Mouse (Mus musculus) cerebellum, adult 2 months (tissue): ENCODE measurements around the gene Them5.

Experiments
- CTCF ChIP-seq: fragments of 200-500 bp; IDR thresholded peaks from 2 replicates; pipeline ENCODE4 v1.5.1; 2011; ENCODE audit warnings: low read depth, mild to moderate bottlenecking, control low read depth, low read length, moderate library complexity, borderline replicate concordance; ENCODE audit not compliant: insufficient read depth
- POLR2A ChIP-seq: fragments of 200-500 bp; IDR thresholded peaks from 2 replicates; pipeline ENCODE4 v1.6.1; 2011; ENCODE audit warnings: low read length, control low read depth, borderline replicate concordance; ENCODE audit not compliant: insufficient read depth

DNA sequence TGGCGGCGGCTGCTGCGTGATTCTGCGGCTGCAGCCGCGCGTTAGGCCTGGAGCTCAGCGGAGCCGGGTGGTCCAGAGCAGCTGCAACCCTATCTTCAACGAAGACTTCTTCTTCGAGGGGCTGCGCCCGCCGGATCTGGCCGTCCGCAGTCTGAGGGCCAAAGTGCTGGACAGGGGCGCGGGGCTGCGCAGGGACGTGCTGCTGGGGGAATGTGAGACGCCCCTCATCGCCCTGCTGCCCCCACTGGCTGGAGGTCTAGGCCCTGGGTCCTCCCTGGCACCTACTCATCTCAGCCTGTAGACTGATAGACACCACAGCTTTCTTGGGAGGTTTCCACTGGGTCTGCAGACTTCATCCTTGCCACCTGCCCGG is 22.2 kb downstream of the Them5 start:
- no peak for TF ChIP-seq CTCF
- TF ChIP-seq POLR2A = no peak
